Mouse (Mus musculus) activated CD4-positive, CD25-positive, alpha-beta regulatory T cell, adult 4 months (primary cell): ENCODE data around the gene Tubb5. TPM values are rescaled to one million over a fixed set of nuclear protein-coding genes. Genes with fewer than 3 reads are reported as not detected.

Source experiments
- ATAC-seq: one replicate; pipeline ENCODE4 v1.8.0; 2017
- polyA plus RNA-seq, 2 experiments: library from polyadenylated mRNA; unstranded; fragments of 100-300 nt; shearing (Covaris generic); gene quantifications; one replicate each; pipeline ENCODE4 v1.2.1; 2017

Tubb5 gene
- polyA plus RNA-seq, 2 experiments from 2014 or later: 410 to 652 TPM

- no peak for ATAC-seq
Measured at GRCm38 (mm10) chr17:35795656-35796055, 42.5 kb downstream of the Tubb5 start.

GRCm38 (mm10) chr17:35795099-35795498, 43.0 kb downstream of the Tubb5 start:
- no peak for ATAC-seq

- no peak for ATAC-seq
Measured at GRCm38 (mm10) chr17:35792837-35793236, 45.3 kb downstream of the Tubb5 start.

GRCm38 (mm10) chr17:35790933-35791332, 47.2 kb downstream of the Tubb5 start:
- ATAC-seq: no peak

GRCm38 (mm10) chr17:35788025-35788424, 50.1 kb downstream of the Tubb5 start:
- no peak for ATAC-seq

- no peak for ATAC-seq
Measured at GRCm38 (mm10) chr17:35787493-35787892, 50.6 kb downstream of the Tubb5 start.

GRCm38 (mm10) chr17:35785140-35785539, 53.0 kb downstream of the Tubb5 start:
- ATAC-seq: no peak

GRCm38 (mm10) chr17:35783944-35784343, 54.2 kb downstream of the Tubb5 start:
- no peak for ATAC-seq

Other genes with a start within 250 kb of the Tubb5 start
- not detected for gene Sfta2, start 236.8 kb downstream of the Tubb5 start, polyA plus RNA-seq
- gene Gm9573, start 211.7 kb downstream of the Tubb5 start, polyA plus RNA-seq: not detected
- under 1 TPM in 1 of 2 experiments, not detected in 1; 0.36 TPM for gene Mucl3, start 194.6 kb downstream of the Tubb5 start, polyA plus RNA-seq
- 10 to 100 TPM in 1 of 2 experiments, 1 to 10 TPM in 1; 9.3 to 11.8 TPM for gene Vars2, start 170.7 kb downstream of the Tubb5 start, polyA plus RNA-seq
- 10 to 100 TPM; 11.5 to 30.4 TPM for gene Gtf2h4, start 164.6 kb downstream of the Tubb5 start, polyA plus RNA-seq
- under 1 TPM; 0.66 to 0.71 TPM for gene Ddr1, start 133.7 kb downstream of the Tubb5 start, polyA plus RNA-seq
- gene Ier3, start 16.6 kb downstream of the Tubb5 start, polyA plus RNA-seq: under 1 TPM; 0.60 TPM
- 10 to 100 TPM; 19.9 to 22.9 TPM for gene Flot1, start 15.1 kb downstream of the Tubb5 start, polyA plus RNA-seq
- gene Mdc1, start 3.2 kb upstream of the Tubb5 start, polyA plus RNA-seq: 1 to 10 TPM; 4.1 to 6.4 TPM
- 10 to 100 TPM; 38.4 to 44.7 TPM for gene Nrm, start 23.0 kb upstream of the Tubb5 start, polyA plus RNA-seq
- 100 to 1,000 TPM; 228 to 247 TPM for gene Ppp1r18, start 27.3 kb upstream of the Tubb5 start, polyA plus RNA-seq
- 10 to 100 TPM; 19.6 to 26.9 TPM for gene Dhx16, start 41.5 kb upstream of the Tubb5 start, polyA plus RNA-seq
- 10 to 100 TPM; 12.4 to 17.5 TPM for gene 2310061I04Rik, start 59.1 kb upstream of the Tubb5 start, polyA plus RNA-seq
- gene Atat1, start 71.8 kb upstream of the Tubb5 start, polyA plus RNA-seq: 10 to 100 TPM; 11.7 to 14.3 TPM
- 10 to 100 TPM; 42.2 to 50.9 TPM for gene Mrps18b, start 78.1 kb upstream of the Tubb5 start, polyA plus RNA-seq
- 10 to 100 TPM; 42.0 to 57.4 TPM for gene Ppp1r10, start 78.1 kb upstream of the Tubb5 start, polyA plus RNA-seq
- gene Abcf1, start 131.5 kb upstream of the Tubb5 start, polyA plus RNA-seq: 100 to 1,000 TPM in 1 of 2 experiments, 10 to 100 TPM in 1; 99.6 to 137 TPM
- 1 to 10 TPM; 8.1 to 9.2 TPM for gene Gnl1, start 141.5 kb upstream of the Tubb5 start, polyA plus RNA-seq
- gene Prr3, start 141.9 kb upstream of the Tubb5 start, polyA plus RNA-seq: 10 to 100 TPM; 13.6 to 17.6 TPM
- gene H2-T24, start 182.3 kb upstream of the Tubb5 start, polyA plus RNA-seq: 10 to 100 TPM; 36.4 to 43.7 TPM
- gene H2-T23, start 194.5 kb upstream of the Tubb5 start, polyA plus RNA-seq: 1,000 to 10,000 TPM in 1 of 2 experiments, 100 to 1,000 TPM in 1; 679 to 1,228 TPM
- gene H2-T22, start 204.4 kb upstream of the Tubb5 start, polyA plus RNA-seq: 100 to 1,000 TPM; 415 to 458 TPM
- under 1 TPM in 1 of 2 experiments, not detected in 1; 0.46 TPM for gene Gm6034, start 204.7 kb upstream of the Tubb5 start, polyA plus RNA-seq
- gene Gm11127, start 220.1 kb upstream of the Tubb5 start, polyA plus RNA-seq: under 1 TPM; 0.37 to 0.38 TPM